Mouse (Mus musculus): ENCODE results near the gene Stxbp6. TPM values are rescaled to one million over a fixed set of nuclear protein-coding genes. Genes with fewer than 3 reads are reported as not detected.
"Not testable (repeated sequence)": the region's sequence is repeated elsewhere in the genome, so short reads cannot be mapped to it uniquely, and the experiment has no call there.

The Stxbp6 gene
- polyA plus RNA-seq, 1 experiment from 2014 or later: 9.3 TPM

DNA sequence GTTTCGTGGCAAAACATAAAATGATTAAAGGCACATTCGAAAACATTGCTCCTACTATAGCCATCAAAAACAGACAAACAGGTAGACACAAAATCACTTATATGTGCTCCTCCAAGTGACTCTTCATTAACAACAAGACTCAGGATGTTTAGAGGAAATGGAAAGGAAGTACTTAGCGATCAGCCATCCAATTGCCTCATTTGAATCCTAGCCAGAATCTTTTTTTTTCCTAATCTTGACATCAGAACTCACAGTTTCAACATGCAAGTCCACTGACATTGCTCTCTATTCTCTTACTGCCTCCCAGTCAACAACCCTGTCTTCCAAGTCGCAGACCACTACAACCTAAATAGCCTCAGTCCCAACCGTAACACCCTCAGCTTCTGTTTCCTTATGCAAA lies 21.2 kb downstream of the Stxbp6 start:
- WGBS: 85% methylated on average over 5 of the region's 5 CpGs
- TF ChIP-seq CTCF (IDR thresholded peaks at IDR 0.05; ENCODE audit: low read depth): no peak
- no peak for TF ChIP-seq EP300 (optimal IDR thresholded peaks at IDR 0.05)
- no peak overlapping the region for H3K27ac ChIP-seq (replicated peaks)
- ATAC-seq (ENCODE audit: low FRiP score, low TSS enrichment) (no peak), DNase-seq (ENCODE audit: low spot score) (no peak)
- H3K27me3 ChIP-seq (ENCODE audit: control insufficient read depth, insufficient read depth, low read length): no peaks in the 10 kb centered on the region
- H3K4me1 ChIP-seq (replicated peaks; ENCODE audit: control insufficient read depth, insufficient read depth): no peaks in the 10 kb centered on the region; the same call in 1 of the 2 replicates
- no peak overlapping the region for H3K9ac ChIP-seq (ENCODE audit: low read length)
- H3K4me2 ChIP-seq (replicated peaks; ENCODE audit: low read depth): no peak overlapping the region
- no peaks in the 10 kb centered on the region for H3K9me3 ChIP-seq (ENCODE audit: control insufficient read depth, low read length)
- no peak overlapping the region for H3K4me3 ChIP-seq (ENCODE audit: low read depth, low read length)
- no peaks in the 10 kb centered on the region for H3K36me3 ChIP-seq (ENCODE audit: control insufficient read depth, insufficient read depth, low read length)

DNA sequence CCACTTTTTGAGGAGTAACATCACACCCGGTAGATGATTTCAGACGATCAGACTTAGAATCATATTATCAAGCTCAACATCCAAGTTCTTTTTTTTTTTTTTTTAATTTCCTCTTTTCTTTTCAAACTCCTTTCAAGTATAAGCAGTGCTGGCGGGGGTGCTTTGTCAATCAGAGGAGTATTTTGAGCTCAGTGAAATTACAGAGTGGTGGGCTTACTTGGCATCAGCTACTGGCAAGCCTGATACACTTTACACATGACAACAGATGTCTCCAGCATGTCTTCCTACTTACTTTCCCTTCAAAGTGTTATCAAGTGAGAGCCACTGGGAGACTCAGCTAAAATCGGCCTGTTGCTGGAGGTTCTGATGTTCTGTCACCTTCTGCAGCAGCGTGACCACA lies 21.6 kb downstream of the Stxbp6 start:
- no peaks in the 10 kb centered on the region for H3K36me3 ChIP-seq (ENCODE audit: control insufficient read depth, insufficient read depth, low read length)
- DNase-seq (ENCODE audit: low spot score) (no peak), ATAC-seq (ENCODE audit: low FRiP score, low TSS enrichment) (no peak)
- H3K9ac ChIP-seq (ENCODE audit: low read length): no peak overlapping the region
- no peaks in the 10 kb centered on the region for H3K27me3 ChIP-seq (ENCODE audit: control insufficient read depth, insufficient read depth, low read length)
- H3K4me3 ChIP-seq (ENCODE audit: low read depth, low read length): no peak overlapping the region
- 92% methylated on average over 5 of the region's 5 CpGs for WGBS
- TF ChIP-seq CTCF (IDR thresholded peaks at IDR 0.05; ENCODE audit: low read depth): no peak
- TF ChIP-seq EP300 (optimal IDR thresholded peaks at IDR 0.05): no peak
- no peaks in the 10 kb centered on the region; the same call in 1 of the 2 replicates for H3K4me1 ChIP-seq (replicated peaks; ENCODE audit: control insufficient read depth, insufficient read depth)
- H3K9me3 ChIP-seq (ENCODE audit: control insufficient read depth, low read length): no peaks in the 10 kb centered on the region
- H3K4me2 ChIP-seq (replicated peaks; ENCODE audit: low read depth): no peak overlapping the region
- H3K27ac ChIP-seq (replicated peaks): no peak overlapping the region

DNA sequence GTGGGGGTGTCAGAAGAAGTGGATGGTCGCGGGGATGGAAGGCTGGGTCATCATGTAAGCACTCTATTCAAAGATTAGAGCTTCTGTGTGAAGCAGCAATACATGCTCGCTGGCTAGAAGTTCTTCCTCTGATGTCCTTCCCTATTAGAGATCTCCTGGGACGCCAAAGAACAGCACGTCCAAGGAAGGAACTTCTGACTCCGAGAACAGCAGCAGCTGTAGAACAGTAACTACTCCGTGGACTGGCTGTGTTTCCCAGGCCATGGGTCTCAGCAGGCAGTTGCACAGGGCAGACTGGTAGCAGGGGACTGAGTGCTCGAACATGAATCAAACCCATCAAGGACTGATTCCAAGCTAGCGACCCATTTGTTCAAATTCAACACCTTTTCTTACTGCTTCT lies 24.6 kb downstream of the Stxbp6 start:
- 76% methylated on average over 9 of the region's 9 CpGs for WGBS
- no peaks in the 10 kb centered on the region for H3K4me1 ChIP-seq (replicated peaks; ENCODE audit: control insufficient read depth, insufficient read depth)
- no peak overlapping the region for H3K4me3 ChIP-seq (ENCODE audit: low read depth, low read length)
- H3K27ac ChIP-seq (replicated peaks): no peak overlapping the region
- TF ChIP-seq EP300 (optimal IDR thresholded peaks at IDR 0.05): no peak
- TF ChIP-seq CTCF (IDR thresholded peaks at IDR 0.05; ENCODE audit: low read depth): no peak
- no peaks in the 10 kb centered on the region for H3K36me3 ChIP-seq (ENCODE audit: control insufficient read depth, insufficient read depth, low read length)
- H3K9ac ChIP-seq (ENCODE audit: low read length): no peak overlapping the region
- no peak overlapping the region for H3K4me2 ChIP-seq (replicated peaks; ENCODE audit: low read depth)
- no peaks in the 10 kb centered on the region for H3K27me3 ChIP-seq (ENCODE audit: control insufficient read depth, insufficient read depth, low read length)
- no peak for DNase-seq (ENCODE audit: low spot score)
- H3K9me3 ChIP-seq (ENCODE audit: control insufficient read depth, low read length): no peaks in the 10 kb centered on the region
- ATAC-seq (ENCODE audit: low FRiP score, low TSS enrichment): no peak

DNA sequence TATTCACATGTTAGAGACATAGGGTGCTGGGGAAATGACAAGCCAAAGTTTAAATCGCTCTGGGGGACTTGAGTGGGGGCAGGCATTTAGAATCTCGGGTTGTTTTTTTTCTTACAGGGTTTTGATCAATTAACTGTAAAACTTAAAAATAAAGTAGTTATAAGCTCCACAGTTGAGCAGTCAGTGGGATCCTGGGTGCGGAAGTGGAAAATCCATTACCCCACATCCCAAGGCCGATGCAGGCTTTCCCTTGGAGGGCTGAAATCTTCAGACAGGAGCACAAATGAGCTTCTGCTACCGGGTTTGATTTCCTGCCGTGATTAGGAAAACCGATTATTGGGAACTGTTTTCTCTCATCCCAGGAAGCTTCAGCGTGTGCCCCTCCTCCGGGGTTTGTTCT lies 26.8 kb downstream of the Stxbp6 start:
- not testable (repeated sequence) for ATAC-seq (ENCODE audit: low FRiP score, low TSS enrichment); H3K4me2 ChIP-seq (replicated peaks; ENCODE audit: low read depth); H3K4me3 ChIP-seq (ENCODE audit: low read depth, low read length); H3K27ac ChIP-seq (replicated peaks); DNase-seq (ENCODE audit: low spot score); H3K27me3 ChIP-seq (ENCODE audit: control insufficient read depth, insufficient read depth, low read length); H3K36me3 ChIP-seq (ENCODE audit: control insufficient read depth, insufficient read depth, low read length); H3K9me3 ChIP-seq (ENCODE audit: control insufficient read depth, low read length); H3K9ac ChIP-seq (ENCODE audit: low read length); H3K4me1 ChIP-seq (replicated peaks; ENCODE audit: control insufficient read depth, insufficient read depth)
- 56% methylated on average over 7 of the region's 9 CpGs for WGBS

DNA sequence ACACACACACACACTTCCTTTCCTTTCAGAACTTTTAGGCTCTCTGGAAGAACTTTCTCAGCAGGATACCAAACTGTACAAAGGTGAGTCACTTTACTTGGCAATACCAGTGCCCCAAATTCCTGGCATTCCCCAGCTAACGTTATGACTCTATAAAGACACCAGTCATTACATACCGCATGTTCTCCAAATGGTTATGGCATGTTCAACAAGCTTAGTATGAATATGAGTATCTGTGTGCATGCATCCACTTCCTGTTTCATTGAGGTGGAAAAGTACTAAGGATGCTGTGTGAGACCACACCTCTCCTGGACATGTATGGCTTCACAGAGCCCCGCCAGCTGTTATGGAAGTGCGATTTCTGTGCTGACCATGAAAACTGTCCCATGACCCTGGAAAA lies 27.3 kb downstream of the Stxbp6 start:
- WGBS: 59% methylated on average over 4 of the region's 4 CpGs
- no peaks in the 10 kb centered on the region for H3K4me1 ChIP-seq (replicated peaks; ENCODE audit: control insufficient read depth, insufficient read depth)
- no peaks in the 10 kb centered on the region for H3K9me3 ChIP-seq (ENCODE audit: control insufficient read depth, low read length)
- no peak overlapping the region for H3K4me3 ChIP-seq (ENCODE audit: low read depth, low read length)
- no peaks in the 10 kb centered on the region for H3K27me3 ChIP-seq (ENCODE audit: control insufficient read depth, insufficient read depth, low read length)
- no peak for TF ChIP-seq EP300 (optimal IDR thresholded peaks at IDR 0.05)
- TF ChIP-seq CTCF (IDR thresholded peaks at IDR 0.05; ENCODE audit: low read depth): no peak
- DNase-seq (ENCODE audit: low spot score) (no peak), ATAC-seq (ENCODE audit: low FRiP score, low TSS enrichment) (no peak)
- no peaks in the 10 kb centered on the region for H3K36me3 ChIP-seq (ENCODE audit: control insufficient read depth, insufficient read depth, low read length)
- H3K4me2 ChIP-seq (replicated peaks; ENCODE audit: low read depth): no peak overlapping the region
- H3K9ac ChIP-seq (ENCODE audit: low read length): no peak overlapping the region
- H3K27ac ChIP-seq (replicated peaks): no peak overlapping the region

DNA sequence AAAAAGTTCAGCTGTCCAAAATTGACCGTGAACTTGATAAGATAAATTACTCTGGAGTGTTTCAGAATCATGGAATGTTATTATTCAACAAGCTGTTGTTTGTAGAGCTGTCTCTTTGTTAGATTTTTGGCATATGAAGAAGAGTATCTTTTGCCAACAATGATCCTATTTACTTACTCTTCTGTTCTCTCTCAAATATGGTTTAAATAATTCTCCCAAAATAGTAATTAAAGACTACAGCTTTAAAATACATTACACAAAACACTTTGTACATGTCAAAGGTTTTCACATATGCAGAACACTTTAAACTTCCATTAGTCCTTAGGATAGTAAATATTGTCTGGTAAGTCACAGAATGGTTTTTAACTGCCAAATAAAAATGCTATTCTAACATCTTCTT lies 29.9 kb downstream of the Stxbp6 start:
- H3K4me2 ChIP-seq (replicated peaks; ENCODE audit: low read depth): no peak overlapping the region
- no peak overlapping the region for H3K9ac ChIP-seq (ENCODE audit: low read length)
- no peak overlapping the region for H3K4me3 ChIP-seq (ENCODE audit: low read depth, low read length)
- no peaks in the 10 kb centered on the region for H3K36me3 ChIP-seq (ENCODE audit: control insufficient read depth, insufficient read depth, low read length)
- H3K27me3 ChIP-seq (ENCODE audit: control insufficient read depth, insufficient read depth, low read length): no peaks in the 10 kb centered on the region
- ATAC-seq (ENCODE audit: low FRiP score, low TSS enrichment): no peak
- WGBS: 5% methylated on average over 1 of the region's 1 CpGs
- no peak overlapping the region for H3K27ac ChIP-seq (replicated peaks)
- TF ChIP-seq CTCF (IDR thresholded peaks at IDR 0.05; ENCODE audit: low read depth): no peak
- no peak for TF ChIP-seq EP300 (optimal IDR thresholded peaks at IDR 0.05)
- H3K9me3 ChIP-seq (ENCODE audit: control insufficient read depth, low read length): no peaks in the 10 kb centered on the region
- H3K4me1 ChIP-seq (replicated peaks; ENCODE audit: control insufficient read depth, insufficient read depth): no peaks in the 10 kb centered on the region
- DNase-seq (ENCODE audit: low spot score): no peak
